Mouse (Mus musculus) heart, postnatal 0 days (tissue): Measurements from ENCODE around the gene Cldn4. TPM values are rescaled to one million over a fixed set of nuclear protein-coding genes. Genes with fewer than 3 reads are reported as not detected.

Experiments
- ATAC-seq: fragments of 200-750 bp; cut with Nextera tagmentation; 2 replicates; pipeline ENCODE4 v1.8.0; 2017; ENCODE audit warnings: low read depth, moderate number of reproducible peaks, moderate library complexity; ENCODE audit not compliant: insufficient read depth
- DNase-seq: peaks from one replicate; pipeline ENCODE4 v3.0.0-alpha.2; 2016; ENCODE audit warnings: low spot score
- H3K27ac ChIP-seq: fragments of 300-500 bp; sonication (generic); 2 replicates; pipeline ENCODE4 v1.5.1; 2014; ENCODE audit warnings: low read depth, mild to moderate bottlenecking
- H3K27me3 ChIP-seq: fragments of 300-500 bp; sonication (generic); 2 replicates; pipeline ENCODE4 v1.6.1; 2014; ENCODE audit warnings: low read length, mixed read lengths; ENCODE audit not compliant: control insufficient read depth, insufficient read depth
- H3K36me3 ChIP-seq: fragments of 300-500 bp; sonication (generic); replicated peaks from 2 replicates; pipeline ENCODE4 v1.6.1; 2014; ENCODE audit warnings: low read length, mixed read lengths; ENCODE audit not compliant: control insufficient read depth, insufficient read depth
- H3K4me1 ChIP-seq: fragments of 300-500 bp; sonication (generic); 2 replicates; pipeline ENCODE4 v1.6.1; 2014; ENCODE audit warnings: antibody characterized with exemption; ENCODE audit not compliant: control insufficient read depth, insufficient read depth
- H3K4me2 ChIP-seq: fragments of 300-500 bp; sonication (generic); 2 replicates; pipeline ENCODE4 v1.6.1; 2014; ENCODE audit warnings: low read depth, mild to moderate bottlenecking, low read length, moderate library complexity
- H3K4me3 ChIP-seq: fragments of 300-500 bp; sonication (generic); 2 replicates; pipeline ENCODE4 v1.5.1; 2014; ENCODE audit warnings: low read depth, low read length
- H3K9ac ChIP-seq: fragments of 300-500 bp; sonication (generic); replicated peaks from 2 replicates; pipeline ENCODE4 v1.6.1; 2014; ENCODE audit warnings: low read depth, low read length, mixed read lengths
- H3K9me3 ChIP-seq: fragments of 300-500 bp; sonication (generic); replicated peaks from 2 replicates; pipeline ENCODE4 v1.6.1; 2016; ENCODE audit warnings: low read length; ENCODE audit not compliant: control insufficient read depth
- CTCF ChIP-seq: IDR thresholded peaks from 2 replicates; pipeline ENCODE4 v1.5.1; 2016; ENCODE audit warnings: antibody characterized with exemption, control low read depth, low read depth
- EP300 ChIP-seq: IDR thresholded peaks from 2 replicates; pipeline ENCODE4 v1.6.1; 2016; ENCODE audit warnings: antibody characterized with exemption, low read depth
- WGBS: fragments of 180-500 bp; shearing (Covaris S2); extraction: QIAGEN DNeasy Blood & Tissue Kit; methylation state at CpG from one replicate; pipeline ENCODE4 v1.1.7; 2014; 5-methylcytosine and 5-hydroxymethylcytosine counted together
- polyA plus RNA-seq: library from polyadenylated mRNA; unstranded; fragments of >200 nt; fragmentation: Nextera tagmentation; extraction: Ambion mirVana; gene quantifications from 2 replicates; pipeline ENCODE4 v1.2.1, GENCODE M21; 2015
- total RNA-seq: library from RNA; depleted of rRNA; stranded (reverse); fragments of >200 nt; gene quantifications from 2 replicates; pipeline ENCODE4 v1.2.3, GENCODE M21; 2014; ENCODE audit warnings: low replicate concordance

The Cldn4 gene
- total and polyA plus RNA-seq, 2 experiments from 2014 or later, result 10.2 TPM; not detected in 1

DNA sequence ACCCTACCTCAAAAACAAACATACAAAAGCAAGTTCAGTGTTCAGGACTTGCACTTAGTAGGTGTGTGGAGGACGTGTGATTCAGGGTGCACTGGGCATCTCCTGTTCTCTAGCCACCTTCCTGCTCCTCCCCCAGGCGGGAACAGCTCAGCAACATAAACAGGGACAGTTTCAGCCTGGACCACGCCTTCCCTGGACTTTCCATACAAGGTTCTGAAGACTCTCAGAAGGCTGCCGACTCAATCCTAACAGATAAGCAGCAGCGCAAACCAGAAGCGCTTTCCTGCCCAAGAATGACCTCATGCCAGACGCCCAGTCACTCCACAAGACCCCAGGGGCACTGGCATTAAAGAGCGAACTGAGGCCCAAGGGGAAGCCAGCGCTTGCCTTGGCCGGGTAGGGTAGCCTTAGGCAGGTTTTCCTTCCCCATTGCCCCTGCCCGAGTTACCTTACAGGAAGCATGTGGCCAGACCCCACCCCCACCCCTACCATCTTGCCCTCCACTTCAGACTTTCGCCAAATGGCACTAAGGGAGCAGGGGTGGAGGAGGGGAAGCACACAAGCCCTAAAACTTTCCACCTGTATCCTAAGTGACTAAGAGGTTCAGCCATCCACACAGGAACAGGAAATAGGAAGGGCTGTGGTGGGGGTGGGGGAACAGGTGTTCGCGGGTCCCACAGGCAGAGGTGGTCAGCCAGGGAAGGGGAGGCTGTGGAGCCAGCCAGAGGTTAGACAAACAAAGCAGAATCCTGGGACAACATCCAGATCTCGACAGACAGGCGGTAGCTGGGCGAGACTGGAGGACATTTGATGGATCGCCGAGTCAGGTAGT is 4.5 kb upstream of the Cldn4 start:
- DNase-seq (peak; percentile 63), ATAC-seq (peak; percentile 62)
- H3K4me3 ChIP-seq, result no peak overlapping the region
- TF ChIP-seq EP300 (no peak), CTCF (no peak)
- no peak overlapping the region for H3K27ac ChIP-seq
- peaks cover 6% of the 10 kb centered on the region for H3K27me3 ChIP-seq
- H3K36me3 ChIP-seq, result no peaks in the 10 kb centered on the region
- H3K4me1 ChIP-seq, result peaks cover 12% of the 10 kb centered on the region; the same call in 1 of the 2 replicates
- 14% methylated on average over 19 of the region's 19 CpGs for WGBS
- H3K9ac ChIP-seq, result 0 out of 2 replicates have a peak overlapping the region, but pooled peaks have one; percentile 6
- no peaks in the 10 kb centered on the region for H3K9me3 ChIP-seq
- peak overlapping the region; percentile 39 for H3K4me2 ChIP-seq

DNA sequence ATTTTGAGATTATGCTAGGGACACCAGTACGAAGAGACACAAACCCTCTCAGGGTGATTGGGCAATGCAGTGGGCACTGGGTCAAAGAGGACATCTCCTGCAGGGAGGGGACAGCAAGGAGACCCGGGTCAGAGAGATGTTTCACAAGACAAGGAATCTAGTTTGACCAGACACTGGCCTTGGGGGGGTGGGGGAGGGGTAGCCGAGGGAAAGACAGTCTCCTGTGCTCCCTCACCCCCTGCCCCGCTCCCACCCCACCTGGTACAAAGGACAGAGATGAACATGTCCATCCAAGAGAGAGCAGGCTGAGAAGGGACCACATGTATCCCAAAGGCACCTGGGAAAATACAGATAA is 1.3 kb upstream of the Cldn4 start:
- no peaks in the 10 kb centered on the region for H3K9me3 ChIP-seq
- no peak overlapping the region for H3K9ac ChIP-seq
- no peaks in the 10 kb centered on the region for H3K36me3 ChIP-seq
- DNase-seq, result no peak
- no peak overlapping the region for H3K27ac ChIP-seq
- H3K4me2 ChIP-seq, result no peak overlapping the region
- no peak overlapping the region for H3K4me3 ChIP-seq
- WGBS, result 44% methylated on average over 4 of the region's 4 CpGs
- peaks cover 12% of the 10 kb centered on the region; the same call in 1 of the 2 replicates for H3K4me1 ChIP-seq
- H3K27me3 ChIP-seq, result peaks cover 16% of the 10 kb centered on the region
- no peak for ATAC-seq
- TF ChIP-seq EP300, result no peak
- no peak for TF ChIP-seq CTCF

DNA sequence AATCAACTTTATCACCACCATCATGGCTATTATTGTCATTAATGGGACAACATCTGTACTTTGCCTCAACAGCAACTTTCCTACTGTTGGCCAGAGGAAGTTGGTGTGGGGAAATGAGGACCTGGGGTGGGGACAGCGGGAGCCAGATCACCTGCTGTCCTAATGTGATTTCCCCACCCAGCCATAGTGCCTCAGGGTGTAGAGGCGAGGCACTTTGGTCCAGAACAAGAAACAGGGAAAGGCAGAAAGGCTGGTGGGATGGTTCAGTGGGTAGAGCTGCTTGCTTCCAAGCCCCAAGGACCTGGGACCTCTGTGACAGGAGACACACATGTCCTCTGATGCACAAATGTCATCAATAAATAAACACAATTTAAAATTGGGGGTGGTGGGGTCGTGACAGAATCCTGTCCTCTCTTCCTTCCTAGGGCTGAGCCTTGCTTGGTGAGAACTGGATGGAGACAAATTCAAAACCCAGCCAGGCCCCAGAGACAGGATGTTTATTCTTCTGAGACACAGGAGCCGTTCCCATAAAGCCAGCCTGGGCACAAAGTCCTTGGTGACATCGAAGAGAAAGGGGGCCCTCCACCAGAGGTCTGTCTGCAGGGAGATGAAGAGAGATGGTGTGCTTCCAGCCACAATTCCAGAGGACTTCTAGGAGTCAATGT is 818 bp upstream of the Cldn4 start:
- Histone ChIP-seq H3K4me1 (peaks cover 12% of the 10 kb centered on the region; the same call in 1 of the 2 replicates), H3K4me2 (no peak overlapping the region), H3K27me3 (peaks cover 16% of the 10 kb centered on the region), H3K9ac (no peak overlapping the region), H3K4me3 (no peak overlapping the region), H3K27ac (no peak overlapping the region), H3K36me3 (no peaks in the 10 kb centered on the region), H3K9me3 (no peaks in the 10 kb centered on the region)
- TF ChIP-seq CTCF, result no peak
- no peak for TF ChIP-seq EP300
- 52% methylated on average over 5 of the region's 5 CpGs for WGBS
- ATAC-seq (no peak), DNase-seq (no peak)

DNA sequence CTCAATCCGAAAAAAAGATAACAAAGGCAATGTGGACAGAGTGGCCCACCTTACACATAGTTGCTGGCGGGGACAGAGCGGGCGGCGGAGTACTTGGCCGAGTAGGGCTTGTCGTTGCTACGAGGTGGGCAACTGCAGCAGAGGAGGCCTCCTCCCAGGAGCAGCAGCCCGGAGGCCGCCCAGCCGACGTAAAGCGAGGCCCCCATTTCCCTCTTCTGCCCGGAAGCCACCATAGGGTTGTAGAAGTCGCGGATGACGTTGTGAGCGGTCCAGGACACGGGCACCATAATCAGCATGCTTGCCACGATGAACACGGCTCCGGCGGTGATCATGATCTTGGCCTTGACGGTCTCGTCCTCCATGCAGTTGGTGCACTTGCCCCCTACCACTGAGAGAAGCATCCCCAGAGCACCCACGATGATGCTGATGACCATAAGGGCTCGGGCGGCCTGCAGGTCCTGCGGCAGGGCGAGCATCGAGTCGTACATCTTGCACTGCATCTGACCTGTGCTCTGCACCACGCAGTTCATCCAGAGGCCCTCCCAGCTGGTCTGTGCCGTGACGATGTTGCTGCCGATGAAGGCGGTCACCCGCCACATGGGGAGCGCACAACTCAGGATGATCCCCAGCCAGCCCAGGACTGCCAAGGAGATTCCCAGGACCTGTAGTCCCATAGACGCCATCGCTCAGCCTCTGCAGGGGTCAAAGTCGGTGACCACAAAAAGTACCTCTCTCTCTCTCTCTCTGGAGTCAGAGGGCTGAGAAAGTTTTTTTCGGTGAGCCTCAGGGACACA is 474 bp downstream of the Cldn4 start:
- Histone ChIP-seq H3K4me3 (peak overlapping the region; percentile 11; the same call in 1 of the 2 replicates), H3K9me3 (no peaks in the 10 kb centered on the region), H3K4me1 (peaks cover 7% of the 10 kb centered on the region; the same call in 1 of the 2 replicates), H3K27me3 (peaks cover 16% of the 10 kb centered on the region), H3K27ac (peak overlapping the region; percentile 5; the same call in 1 of the 2 replicates), H3K4me2 (no peak overlapping the region), H3K9ac (no peak overlapping the region), H3K36me3 (no peaks in the 10 kb centered on the region)
- WGBS, result 31% methylated on average over 43 of the region's 43 CpGs
- no peak for TF ChIP-seq EP300
- no peak for TF ChIP-seq CTCF
- ATAC-seq (no peak), DNase-seq (no peak)

DNA sequence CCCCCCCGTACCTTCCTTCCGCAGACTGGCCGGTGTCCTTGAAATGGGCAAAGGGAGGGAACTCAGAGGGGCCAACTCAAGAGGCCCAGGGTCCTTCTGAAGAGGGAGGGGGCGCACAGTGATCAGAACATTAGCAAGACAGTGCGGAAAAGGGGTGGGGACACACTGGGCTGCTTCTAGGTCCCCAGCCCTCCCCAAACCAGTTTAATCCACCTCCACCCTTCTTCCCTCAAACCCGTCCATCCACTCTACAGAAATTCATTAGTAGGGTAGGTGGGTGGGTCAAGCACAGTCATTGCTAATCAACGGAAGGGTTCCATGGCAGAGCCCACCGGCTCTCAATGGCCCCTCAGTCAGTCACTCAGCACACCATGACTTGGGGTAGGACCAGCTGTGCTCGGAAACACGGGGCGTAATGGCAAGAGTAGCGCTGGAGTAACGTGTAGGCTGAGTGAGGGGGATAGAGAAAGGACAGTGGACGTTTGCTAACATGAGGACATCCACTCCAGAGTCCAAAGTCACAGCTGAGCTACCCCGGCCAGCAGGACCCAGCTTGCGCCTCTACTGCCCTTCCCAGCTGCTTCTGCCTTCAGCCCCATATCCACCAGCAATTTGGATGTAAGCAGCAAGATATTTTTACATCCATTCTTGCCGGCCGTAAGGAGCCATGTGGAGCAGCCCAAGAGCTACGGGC is 1.3 kb downstream of the Cldn4 start:
- 58% methylated on average over 17 of the region's 19 CpGs for WGBS
- no peaks in the 10 kb centered on the region for H3K9me3 ChIP-seq
- TF ChIP-seq CTCF (no peak), EP300 (no peak)
- ATAC-seq (no peak), DNase-seq (no peak)
- peak overlapping the region; percentile 11; the same call in 1 of the 2 replicates for H3K4me3 ChIP-seq
- no peak overlapping the region; the same call in 1 of the 2 replicates for H3K4me2 ChIP-seq
- no peak overlapping the region for H3K9ac ChIP-seq
- no peaks in the 10 kb centered on the region for H3K36me3 ChIP-seq
- no peak overlapping the region for H3K27ac ChIP-seq
- peaks cover 6% of the 10 kb centered on the region; the same call in 1 of the 2 replicates for H3K4me1 ChIP-seq
- H3K27me3 ChIP-seq, result peaks cover 16% of the 10 kb centered on the region
